Mouse (Mus musculus): ENCODE results near the gene Tlr13.
"Not testable (repeated sequence)": the region's sequence is repeated elsewhere in the genome, so short reads cannot be mapped to it uniquely, and the experiment has no call there.

Gene Tlr13

GRCm38 (mm10) chrX:106163995-106164394, 21.0 kb downstream of the Tlr13 start:
- no peak for DNase-seq (ENCODE audit: low read depth, low spot score)
- Histone ChIP-seq H3K27me3 (ENCODE audit: control insufficient read depth, insufficient read depth, low read length, poor library complexity, severe bottlenecking) (no peaks in the 10 kb centered on the region), H3K36me3 (ENCODE audit: control insufficient read depth, insufficient read depth, low read length, poor library complexity, severe bottlenecking) (no peaks in the 10 kb centered on the region)

GRCm38 (mm10) chrX:106164555-106164954, 21.6 kb downstream of the Tlr13 start:
- DNase-seq (ENCODE audit: low read depth, low spot score), result no peak
- no peaks in the 10 kb centered on the region for H3K27me3 ChIP-seq (ENCODE audit: control insufficient read depth, insufficient read depth, low read length, poor library complexity, severe bottlenecking)
- no peaks in the 10 kb centered on the region for H3K36me3 ChIP-seq (ENCODE audit: control insufficient read depth, insufficient read depth, low read length, poor library complexity, severe bottlenecking)

GRCm38 (mm10) chrX:106165089-106165488, 22.1 kb downstream of the Tlr13 start:
- DNase-seq (ENCODE audit: low read depth, low spot score), result peak; percentile 50
- no peaks in the 10 kb centered on the region for H3K36me3 ChIP-seq (ENCODE audit: control insufficient read depth, insufficient read depth, low read length, poor library complexity, severe bottlenecking)
- no peaks in the 10 kb centered on the region for H3K27me3 ChIP-seq (ENCODE audit: control insufficient read depth, insufficient read depth, low read length, poor library complexity, severe bottlenecking)

GRCm38 (mm10) chrX:106171106-106171852, 28.3 kb downstream of the Tlr13 start:
- DNase-seq (ENCODE audit: low read depth, low spot score), result peak; percentile 83
- Histone ChIP-seq H3K36me3 (ENCODE audit: control insufficient read depth, insufficient read depth, low read length, poor library complexity, severe bottlenecking) (no peaks in the 10 kb centered on the region), H3K27me3 (ENCODE audit: control insufficient read depth, insufficient read depth, low read length, poor library complexity, severe bottlenecking) (no peaks in the 10 kb centered on the region; the same call in 1 of the 2 replicates)

- Histone ChIP-seq H3K27me3 (ENCODE audit: control insufficient read depth, insufficient read depth, low read length, poor library complexity, severe bottlenecking) (no peaks in the 10 kb centered on the region; the same call in 1 of the 2 replicates), H3K36me3 (ENCODE audit: control insufficient read depth, insufficient read depth, low read length, poor library complexity, severe bottlenecking) (no peaks in the 10 kb centered on the region)
- DNase-seq (ENCODE audit: low read depth, low spot score), result no peak
These were observed 28.8 kb downstream of the Tlr13 start for GRCm38 (mm10) chrX:106171853-106172154.

GRCm38 (mm10) chrX:106176331-106176730, 33.3 kb downstream of the Tlr13 start:
- Histone ChIP-seq H3K36me3 (ENCODE audit: control insufficient read depth, insufficient read depth, low read length, poor library complexity, severe bottlenecking) (no peaks in the 10 kb centered on the region), H3K27me3 (ENCODE audit: control insufficient read depth, insufficient read depth, low read length, poor library complexity, severe bottlenecking) (no peaks in the 10 kb centered on the region; the same call in 1 of the 2 replicates)
- DNase-seq (ENCODE audit: low read depth, low spot score), result no peak

GRCm38 (mm10) chrX:106184279-106184678, 41.3 kb downstream of the Tlr13 start:
- H3K36me3 ChIP-seq (ENCODE audit: control insufficient read depth, insufficient read depth, low read length, poor library complexity, severe bottlenecking), result no peaks in the 10 kb centered on the region
- no peaks in the 10 kb centered on the region for H3K27me3 ChIP-seq (ENCODE audit: control insufficient read depth, insufficient read depth, low read length, poor library complexity, severe bottlenecking)
- DNase-seq (ENCODE audit: low read depth, low spot score), result no peak

GRCm38 (mm10) chrX:106185706-106186105, 42.7 kb downstream of the Tlr13 start:
- Histone ChIP-seq H3K36me3 (ENCODE audit: control insufficient read depth, insufficient read depth, low read length, poor library complexity, severe bottlenecking) (no peaks in the 10 kb centered on the region), H3K27me3 (ENCODE audit: control insufficient read depth, insufficient read depth, low read length, poor library complexity, severe bottlenecking) (no peaks in the 10 kb centered on the region)
- DNase-seq (ENCODE audit: low read depth, low spot score), result no peak

GRCm38 (mm10) chrX:106186713-106187649, 44.0 kb downstream of the Tlr13 start, which contains the start of gene Pgk1:
Gene Pgk1 (plus strand): TSS chrX:106187100.
- Histone ChIP-seq H3K27me3 (ENCODE audit: control insufficient read depth, insufficient read depth, low read length, poor library complexity, severe bottlenecking) (no peaks in the 10 kb centered on the region), H3K36me3 (ENCODE audit: control insufficient read depth, insufficient read depth, low read length, poor library complexity, severe bottlenecking) (no peaks in the 10 kb centered on the region)
- DNase-seq (ENCODE audit: low read depth, low spot score), result peak; percentile 95

- H3K27me3 ChIP-seq (ENCODE audit: control insufficient read depth, insufficient read depth, low read length, poor library complexity, severe bottlenecking), result no peaks in the 10 kb centered on the region
- peak; percentile 26 for DNase-seq (ENCODE audit: low read depth, low spot score)
These were observed 44.7 kb downstream of the Tlr13 start for GRCm38 (mm10) chrX:106187737-106188136.

GRCm38 (mm10) chrX:106189356-106189755, 46.4 kb downstream of the Tlr13 start:
- H3K36me3 ChIP-seq (ENCODE audit: control insufficient read depth, insufficient read depth, low read length, poor library complexity, severe bottlenecking), result no peaks in the 10 kb centered on the region
- no peak for DNase-seq (ENCODE audit: low read depth, low spot score)
- H3K27me3 ChIP-seq (ENCODE audit: control insufficient read depth, insufficient read depth, low read length, poor library complexity, severe bottlenecking), result no peaks in the 10 kb centered on the region

More at GRCm38 (mm10) chrX:106187737-106188136, 44.7 kb downstream of the Tlr13 start:
- no peaks in the 10 kb centered on the region for H3K36me3 ChIP-seq (ENCODE audit: control insufficient read depth, insufficient read depth, low read length, poor library complexity, severe bottlenecking)

- no peaks in the 10 kb centered on the region for H3K36me3 ChIP-seq (ENCODE audit: control insufficient read depth, insufficient read depth, low read length, poor library complexity, severe bottlenecking)
- H3K27me3 ChIP-seq (ENCODE audit: control insufficient read depth, insufficient read depth, low read length, poor library complexity, severe bottlenecking), result no peaks in the 10 kb centered on the region
- DNase-seq (ENCODE audit: low read depth, low spot score), result no peak
These were observed 47.1 kb downstream of the Tlr13 start for GRCm38 (mm10) chrX:106190091-106190490.

GRCm38 (mm10) chrX:106194361-106194760, 51.4 kb downstream of the Tlr13 start:
- not testable (repeated sequence) for H3K36me3 ChIP-seq (ENCODE audit: control insufficient read depth, insufficient read depth, low read length, poor library complexity, severe bottlenecking); H3K27me3 ChIP-seq (ENCODE audit: control insufficient read depth, insufficient read depth, low read length, poor library complexity, severe bottlenecking); DNase-seq (ENCODE audit: low read depth, low spot score)

- Histone ChIP-seq H3K27me3 (ENCODE audit: control insufficient read depth, insufficient read depth, low read length, poor library complexity, severe bottlenecking) (no peaks in the 10 kb centered on the region), H3K36me3 (ENCODE audit: control insufficient read depth, insufficient read depth, low read length, poor library complexity, severe bottlenecking) (peaks cover 2% of the 10 kb centered on the region; the same call in 1 of the 2 replicates)
- peak; percentile 28 for DNase-seq (ENCODE audit: low read depth, low spot score)
These were observed 54.3 kb downstream of the Tlr13 start for GRCm38 (mm10) chrX:106197308-106197707.

- peak; percentile 32 for DNase-seq (ENCODE audit: low read depth, low spot score)
- no peaks in the 10 kb centered on the region for H3K27me3 ChIP-seq (ENCODE audit: control insufficient read depth, insufficient read depth, low read length, poor library complexity, severe bottlenecking)
- peaks cover 2% of the 10 kb centered on the region; the same call in 1 of the 2 replicates for H3K36me3 ChIP-seq (ENCODE audit: control insufficient read depth, insufficient read depth, low read length, poor library complexity, severe bottlenecking)
These were observed 55.9 kb downstream of the Tlr13 start for GRCm38 (mm10) chrX:106198904-106199303.

Measured in splenic B cell, adult 2 months (primary cell).